Mouse (Mus musculus) MEL-GATA-1-ER (cell line): Measurements from ENCODE around the gene Prdm9.
"Not testable (repeated sequence)": the region's sequence is repeated elsewhere in the genome, so short reads cannot be mapped to it uniquely, and the experiment has no call there.

ENCODE experiments used
- DNase-seq: peaks from one replicate; pipeline ENCODE4 v3.0.0-alpha.2; 2012; ENCODE audit warnings: low read depth; ENCODE audit errors: extremely low read depth

Prdm9 gene

DNA sequence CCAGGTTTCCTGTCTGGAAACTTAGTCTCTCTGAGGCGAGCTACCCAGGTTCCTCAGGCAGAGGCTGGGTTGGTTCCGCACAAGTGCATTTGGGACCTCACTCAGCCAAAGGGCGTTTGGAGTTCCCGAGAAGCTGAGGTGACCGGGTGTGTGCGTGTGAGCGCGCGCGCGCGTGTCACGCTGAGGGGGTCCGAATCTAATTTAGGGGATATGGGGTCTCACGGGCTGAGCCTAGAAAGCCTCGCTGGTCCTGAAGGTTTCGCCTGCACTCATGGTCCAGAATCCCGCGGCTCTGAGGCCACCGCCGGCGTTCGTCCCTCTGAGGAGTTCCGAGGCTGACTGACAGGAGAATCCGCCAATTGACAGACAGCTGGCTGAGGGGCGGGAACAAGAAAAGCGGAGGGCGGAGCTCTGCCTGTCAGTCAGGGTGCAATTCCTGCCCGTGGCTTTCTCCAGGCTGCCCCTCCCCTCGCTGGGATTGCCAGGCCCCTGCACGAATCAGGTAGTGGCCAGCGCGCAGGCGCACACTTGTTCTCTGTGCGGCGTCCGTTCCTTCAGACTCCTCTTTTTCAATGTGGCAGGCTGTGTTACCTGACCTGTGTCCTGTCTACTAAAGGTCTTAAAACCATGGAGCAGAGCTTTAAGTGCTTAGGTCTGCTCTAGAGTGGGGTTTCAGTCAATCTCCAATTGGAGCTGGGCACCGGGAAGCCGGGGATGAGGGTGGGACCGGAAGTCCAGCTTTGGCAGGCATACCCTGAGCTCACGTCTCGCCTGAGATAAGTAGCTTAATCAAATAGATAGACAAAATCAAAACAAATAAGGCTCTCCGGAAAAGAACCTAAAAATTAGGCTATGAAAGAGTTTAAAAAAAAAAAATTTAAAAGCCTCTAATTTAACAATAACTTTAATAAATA lies at the start of gene Prdm9:
Gene Prdm9, minus strand, starts transcription at position 341 of the 914 bp plus-strand sequence.
- DNase-seq, result peak; percentile 84

DNA sequence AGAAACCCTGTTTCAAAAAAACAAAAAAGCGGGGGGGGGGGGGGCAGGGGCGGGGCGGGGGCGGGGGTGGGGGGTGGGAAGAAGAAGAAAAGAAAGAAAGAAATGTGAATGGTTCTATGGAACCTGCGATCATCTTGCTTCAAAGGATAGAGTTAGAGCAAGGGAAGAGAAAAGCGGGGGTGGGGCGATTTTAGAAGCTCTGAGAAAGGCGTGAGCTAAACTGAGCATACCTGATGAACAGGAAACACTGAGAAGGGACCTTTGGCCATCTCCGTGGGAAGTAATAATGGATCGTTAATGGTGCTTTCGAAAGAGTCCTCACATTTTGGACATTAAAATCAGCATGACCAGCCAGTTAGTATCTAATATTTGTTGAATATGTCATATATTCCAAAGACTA lies 35.3 kb upstream of the Prdm9 start:
- no peak for DNase-seq

DNA sequence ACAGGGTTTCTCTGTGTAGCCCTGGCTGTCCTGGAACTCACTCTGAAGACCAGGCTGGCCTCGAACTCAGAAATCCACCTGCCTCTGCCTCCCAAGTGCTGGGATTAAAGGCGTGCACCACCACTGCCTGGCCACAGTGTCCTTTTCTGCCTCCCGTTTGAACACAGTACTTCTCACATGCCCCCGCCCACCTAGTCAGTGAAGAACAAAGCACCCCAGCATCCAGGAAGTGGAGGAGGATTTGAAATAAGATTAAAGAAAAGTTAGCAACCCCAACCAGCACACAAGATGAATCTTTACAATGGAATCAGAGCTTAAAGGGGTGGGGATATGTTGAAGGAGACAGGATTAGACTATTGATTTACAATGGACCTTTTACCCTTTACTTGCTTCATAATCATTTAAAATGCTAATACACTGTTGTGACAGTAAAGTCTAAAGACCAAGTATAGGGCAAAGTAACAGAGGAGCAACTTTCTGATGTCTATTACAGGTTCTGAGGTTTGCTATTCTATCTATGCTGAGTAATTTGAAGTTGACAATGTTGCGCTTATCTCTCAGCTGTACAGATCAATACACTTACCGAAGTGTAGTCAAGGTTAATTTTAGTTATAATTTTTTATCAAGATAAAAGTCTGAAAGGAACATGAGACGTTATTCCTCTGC lies 27.2 kb upstream of the Prdm9 start:
- DNase-seq, result no peak

DNA sequence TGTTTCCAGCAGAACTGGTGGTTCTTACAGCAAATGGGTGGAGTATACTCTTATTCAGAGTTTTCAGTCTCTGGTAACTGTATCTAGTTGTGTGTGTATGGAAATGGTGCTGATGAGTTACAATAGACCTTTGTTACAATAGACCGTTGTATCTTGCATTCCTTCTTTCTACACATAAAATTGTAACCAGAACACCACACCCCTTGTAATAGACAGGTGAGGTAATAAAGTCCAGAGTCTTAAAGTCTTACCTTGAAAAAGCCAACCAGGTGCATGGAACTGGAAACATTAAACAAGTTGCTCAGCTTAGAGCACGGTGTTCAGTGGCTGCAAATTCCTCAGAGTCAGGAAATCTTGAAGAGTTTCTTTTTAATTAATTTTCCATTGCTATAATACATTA lies 24.0 kb upstream of the Prdm9 start:
- DNase-seq, result no peak

- DNase-seq, result peak; percentile 61
These were observed 21.5 kb upstream of the Prdm9 start for GRCm38 (mm10) chr17:15585691-15586090.

GRCm38 (mm10) chr17:15583071-15583470 lies 18.9 kb upstream of the Prdm9 start:
- no peak for DNase-seq

GRCm38 (mm10) chr17:15580072-15580447 lies 15.9 kb upstream of the Prdm9 start:
- no peak for DNase-seq

DNA sequence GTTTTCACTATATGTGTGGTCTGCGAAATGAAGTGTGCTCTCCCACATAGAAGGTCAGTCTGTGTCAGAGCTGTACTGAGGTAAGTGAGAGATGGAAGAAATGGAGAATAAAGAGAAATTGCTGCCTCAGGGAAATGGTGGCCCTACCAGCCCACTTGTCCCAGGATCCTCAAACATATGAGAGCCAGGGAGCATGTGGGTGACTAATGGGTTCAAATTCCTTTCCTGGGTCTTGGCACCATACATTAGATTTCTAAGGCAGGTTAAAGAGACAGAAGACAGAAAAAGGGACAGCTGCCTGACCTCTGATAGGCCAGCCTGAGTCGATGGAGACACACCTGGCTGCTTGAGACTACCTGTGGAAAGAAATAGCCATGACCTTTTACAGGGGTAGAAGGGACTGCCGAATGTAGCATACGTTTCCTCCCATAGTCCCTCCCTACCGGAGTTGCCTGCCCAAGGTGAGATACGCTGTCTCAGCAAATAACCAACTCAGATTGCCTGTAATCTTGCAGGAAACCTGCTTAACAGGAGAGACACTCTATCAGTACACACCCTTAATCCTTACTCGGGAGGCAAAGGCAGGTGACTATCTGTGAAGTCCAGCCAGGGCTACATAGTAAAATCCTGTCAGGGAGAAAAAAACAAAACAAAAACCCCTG lies 15.4 kb upstream of the Prdm9 start:
- DNase-seq, result no peak

DNA sequence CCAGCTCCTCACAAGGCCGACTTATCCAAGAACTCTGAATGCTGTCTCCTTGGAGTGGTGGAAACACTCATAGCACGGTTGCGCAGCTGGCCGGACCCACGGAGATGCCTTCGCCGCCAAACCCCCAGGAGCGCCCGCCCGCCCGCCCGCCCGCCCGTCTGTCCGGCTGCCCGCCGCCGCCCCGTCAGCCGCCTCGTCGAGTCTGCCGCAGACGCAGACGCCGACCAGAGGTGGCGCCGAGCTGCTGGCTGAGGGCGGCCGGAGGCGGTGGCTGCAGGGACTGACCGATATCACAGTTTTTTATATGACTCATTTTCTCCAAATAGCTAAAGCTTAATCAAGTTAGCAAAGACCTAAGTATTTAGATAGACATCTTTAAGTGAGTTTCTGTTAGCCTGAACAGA lies 13.1 kb upstream of the Prdm9 start:
- DNase-seq, result no peak

- no peak for DNase-seq
These were observed 10.9 kb upstream of the Prdm9 start for GRCm38 (mm10) chr17:15575056-15575455.

- no peak for DNase-seq
These were observed 2.8 kb upstream of the Prdm9 start for GRCm38 (mm10) chr17:15566908-15567307.

DNA sequence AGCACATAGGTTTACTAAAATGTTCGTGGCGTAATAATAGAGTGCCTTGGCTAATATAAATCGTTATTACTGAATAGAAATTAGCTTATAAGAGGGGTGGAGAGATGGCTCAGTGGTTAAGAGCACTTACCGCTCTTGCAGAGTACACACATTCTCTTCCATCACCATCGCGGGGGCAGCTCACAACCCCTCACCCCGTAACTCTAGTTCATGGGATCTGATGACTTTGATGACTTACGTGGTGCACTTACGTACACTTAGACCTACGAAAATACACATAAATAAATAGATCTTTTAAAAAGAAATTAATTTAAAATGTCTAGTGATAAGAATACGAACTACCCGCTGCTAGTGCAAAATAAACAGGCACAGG lies 760 bp upstream of the Prdm9 start:
- no peak for DNase-seq

- no peak for DNase-seq
These were observed 4.2 kb downstream of the Prdm9 start for GRCm38 (mm10) chr17:15559946-15560345.

GRCm38 (mm10) chr17:15549713-15550112 lies 14.4 kb downstream of the Prdm9 start:
- DNase-seq, result no peak

DNA sequence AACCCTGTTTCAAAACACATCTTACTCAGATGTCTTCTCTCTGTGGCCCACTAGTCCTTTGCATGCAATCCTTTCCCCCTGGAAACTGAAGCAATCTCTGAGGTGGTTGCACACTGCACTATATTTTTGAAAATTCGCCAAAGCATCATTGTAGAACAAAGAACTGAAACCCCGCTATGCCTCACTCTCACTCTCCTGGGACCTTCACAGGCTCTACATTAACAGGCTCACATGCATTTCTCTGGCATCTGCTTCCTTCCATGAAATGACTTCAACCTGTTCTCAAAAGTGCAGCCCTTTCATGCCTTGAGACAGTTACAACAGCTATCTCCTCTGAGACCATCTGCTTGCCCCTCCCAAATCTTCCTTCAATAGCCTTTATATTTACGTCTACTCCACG lies 17.7 kb downstream of the Prdm9 start:
- no peak for DNase-seq

- DNase-seq, result not testable (repeated sequence)
These were observed 20.3 kb downstream of the Prdm9 start for GRCm38 (mm10) chr17:15543868-15544267.

DNA sequence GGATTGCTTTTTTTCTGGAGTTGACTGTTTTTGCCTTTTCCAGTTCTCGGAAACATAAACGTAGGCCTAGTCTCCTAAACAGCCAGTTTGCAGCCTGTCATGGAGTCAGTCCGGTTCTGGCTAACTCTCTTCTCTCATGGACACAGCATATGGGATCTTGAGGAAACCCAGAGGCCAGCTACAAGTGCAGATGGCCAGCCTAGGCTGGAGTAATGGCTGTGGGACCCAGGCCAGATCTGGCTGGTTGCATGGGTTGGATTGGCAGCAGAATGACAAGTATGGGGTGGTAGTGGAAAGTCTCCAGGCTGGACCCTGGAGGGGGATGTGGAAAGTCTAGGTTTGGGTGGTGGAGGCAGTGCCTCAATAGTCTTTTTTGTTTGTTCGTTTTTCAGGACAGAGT lies 23.8 kb downstream of the Prdm9 start:
- DNase-seq, result no peak

- DNase-seq, result no peak
These were observed 27.7 kb downstream of the Prdm9 start for GRCm38 (mm10) chr17:15536457-15536904.

- DNase-seq, result peak; percentile 31
These were observed 28.2 kb downstream of the Prdm9 start for GRCm38 (mm10) chr17:15535943-15536342.

DNA sequence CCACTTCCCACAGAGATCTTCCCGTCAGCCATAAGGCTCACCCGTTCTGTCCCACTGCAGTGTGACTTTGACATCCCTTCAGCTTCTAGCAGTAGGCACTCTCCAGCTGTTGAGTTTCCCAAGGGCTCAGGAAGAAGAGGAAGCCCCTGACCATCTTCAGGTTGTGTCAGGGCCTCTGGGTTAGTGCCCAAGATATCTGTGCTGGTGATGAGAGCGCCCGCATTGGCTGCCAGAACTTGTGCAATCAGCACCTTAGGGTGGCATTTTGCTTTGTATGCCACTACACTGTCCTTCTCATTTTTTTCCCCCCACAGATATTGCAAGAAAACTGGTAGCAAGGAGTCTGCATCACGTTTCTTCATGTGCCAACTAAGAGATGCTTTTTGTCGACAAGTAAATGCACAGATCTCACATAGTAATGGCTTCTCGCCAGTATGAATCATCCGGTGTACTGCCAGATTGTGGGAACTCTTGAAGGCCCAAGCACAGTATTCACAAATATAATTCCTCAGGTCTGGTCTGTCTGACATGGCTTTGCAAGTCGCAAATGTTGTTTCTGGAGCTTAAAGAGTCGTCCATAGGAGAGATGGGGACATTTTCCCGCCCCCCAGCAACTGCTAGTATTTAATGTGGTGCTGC lies 28.9 kb downstream of the Prdm9 start:
- DNase-seq, result no peak

GRCm38 (mm10) chr17:15530141-15530540 lies 34.0 kb downstream of the Prdm9 start:
- DNase-seq, result peak; percentile 49

GRCm38 (mm10) chr17:15528887-15529286 lies 35.3 kb downstream of the Prdm9 start:
- DNase-seq, result peak; percentile 18
